Mouse (Mus musculus): Measurements from ENCODE around the gene Rab37.
A peak's percentile ranks its signal among the peaks of the same experiment; 100 is the strongest.

Rab37 gene

GRCm38 (mm10) chr11:115197558-115197957 lies 106.3 kb downstream of the Rab37 start:
- DNase-seq (ENCODE audit: low read depth): no peak

DNA sequence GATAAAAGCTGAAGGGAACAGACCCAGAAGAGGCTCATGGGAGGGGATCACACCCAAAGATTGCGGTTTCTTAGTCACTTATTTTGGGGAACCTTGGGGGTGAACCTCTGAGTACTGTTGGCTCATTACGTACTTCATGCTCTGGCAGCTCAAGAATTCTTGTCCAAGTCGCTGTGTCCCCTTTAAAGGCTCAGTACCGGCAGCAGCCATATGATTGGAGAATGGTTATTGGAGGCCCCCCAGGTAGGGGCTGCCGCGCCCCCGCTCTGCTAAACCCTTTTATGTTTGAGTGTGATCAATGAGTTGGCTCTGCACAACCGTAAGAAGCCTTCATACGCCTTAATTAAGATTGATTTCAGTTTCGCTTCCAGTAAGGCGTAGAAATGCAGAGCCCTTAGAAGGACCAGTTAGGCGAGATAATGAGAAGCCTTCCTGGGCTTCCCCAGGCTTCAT lies 107.7 kb downstream of the Rab37 start:
- no peak for DNase-seq (ENCODE audit: low read depth)

DNA sequence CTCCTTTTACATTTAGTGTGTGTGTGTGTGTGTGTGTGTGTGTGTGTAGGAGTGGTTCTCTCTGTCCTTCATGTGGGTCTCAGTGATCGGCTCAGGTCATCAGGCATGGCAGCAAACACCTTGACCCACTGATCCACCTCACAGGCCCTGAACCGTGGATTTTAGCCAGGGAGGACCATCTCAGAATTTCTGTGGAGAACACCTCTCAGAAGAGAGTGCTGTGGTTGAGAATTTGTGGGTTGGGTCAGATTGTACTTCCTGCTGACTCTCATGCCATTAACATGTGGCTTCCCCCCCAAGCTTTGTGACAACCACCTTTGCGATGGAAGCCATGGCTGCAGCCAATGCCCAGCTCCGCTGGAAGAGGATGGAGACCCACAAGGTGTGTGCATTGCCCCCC lies 109.3 kb downstream of the Rab37 start:
- no peak for DNase-seq (ENCODE audit: low read depth)

- peak; percentile 60 for DNase-seq (ENCODE audit: low read depth)
Measured at GRCm38 (mm10) chr11:115202316-115202715, 111.1 kb downstream of the Rab37 start.

- no peak for DNase-seq (ENCODE audit: low read depth)
Measured at GRCm38 (mm10) chr11:115202756-115203155, 111.5 kb downstream of the Rab37 start.

DNA sequence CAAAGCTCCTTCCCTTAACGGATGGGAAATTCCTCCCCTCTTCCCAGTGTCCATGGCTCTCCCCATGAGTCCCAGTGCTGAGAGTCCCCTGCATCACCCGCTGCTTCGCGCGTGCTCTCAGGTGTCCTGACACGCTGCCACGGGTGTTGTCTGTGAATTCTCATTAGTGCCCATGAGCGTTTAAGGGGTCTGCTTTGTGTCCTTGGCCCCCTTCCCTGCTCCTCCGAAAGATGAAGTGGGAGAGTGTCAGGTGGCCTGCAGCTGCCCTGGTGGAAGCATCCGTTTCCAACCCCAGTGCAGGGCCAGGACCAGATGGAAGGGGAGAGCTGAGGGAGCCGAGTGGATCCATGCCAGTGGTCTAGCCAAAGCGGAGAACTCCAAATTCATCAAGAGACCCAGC lies 116.9 kb downstream of the Rab37 start:
- no peak for DNase-seq (ENCODE audit: low read depth)

DNA sequence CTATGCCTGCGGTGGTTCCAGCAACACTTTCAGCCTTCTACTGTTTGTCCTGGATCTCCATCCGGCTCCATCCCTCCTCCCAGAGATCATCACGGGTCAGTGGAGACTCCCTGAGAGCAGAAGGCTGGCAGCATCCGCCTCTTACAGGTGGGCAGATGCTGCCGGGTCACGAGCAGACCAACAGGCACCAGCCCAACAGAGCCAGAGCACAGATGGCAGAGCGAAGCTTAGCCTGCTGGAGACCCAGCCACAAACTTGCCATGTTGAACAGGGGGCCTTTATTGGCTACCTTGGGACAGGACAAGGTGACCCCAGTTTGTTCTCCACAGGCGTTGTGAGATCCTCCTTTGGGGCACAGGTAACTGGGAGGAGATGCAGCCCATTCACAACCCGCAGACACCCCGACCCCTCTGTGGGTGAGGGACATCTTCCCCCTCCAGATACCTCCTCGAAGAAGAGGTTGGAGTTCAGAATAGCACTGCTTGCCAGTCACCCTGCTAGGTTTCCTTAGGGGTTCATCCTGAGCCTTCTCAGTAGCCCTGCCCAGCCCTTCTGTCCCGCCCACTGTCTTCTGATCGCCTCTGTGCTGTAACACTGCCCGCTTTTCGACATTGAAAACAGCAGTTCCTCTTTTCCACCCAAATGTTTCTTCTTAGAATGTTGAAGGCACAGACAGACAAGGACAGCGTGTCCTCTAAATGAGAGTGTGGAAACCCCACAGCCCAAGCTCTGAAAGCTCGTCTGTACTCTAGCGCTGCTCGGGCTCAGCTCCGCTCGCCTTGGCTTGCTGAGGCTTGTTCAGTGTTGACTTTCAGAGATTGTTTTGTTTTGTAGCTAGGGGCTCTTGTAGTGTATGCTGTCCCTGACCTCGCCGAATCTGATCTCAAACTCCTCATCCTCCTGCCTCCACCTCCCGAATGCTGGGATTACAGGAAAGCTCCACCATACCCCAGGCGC lies 117.8 kb downstream of the Rab37 start:
- no peak for DNase-seq (ENCODE audit: low read depth)

- no peak for DNase-seq (ENCODE audit: low read depth)
Measured at GRCm38 (mm10) chr11:115209958-115210357, 118.7 kb downstream of the Rab37 start.

Measured in c-Kit-positive CD71-negative TER-119-negative erythroid progenitor cells, embryonic 14.5 days (primary cell).